Mouse (Mus musculus) heart, postnatal 0 days (tissue): Measurements from ENCODE around the gene Rims1.

Source experiments
- CTCF ChIP-seq: IDR thresholded peaks from 2 replicates; pipeline ENCODE4 v1.5.1; 2016; ENCODE audit warnings: antibody characterized with exemption, control low read depth, low read depth
- EP300 ChIP-seq: IDR thresholded peaks from 2 replicates; pipeline ENCODE4 v1.6.1; 2016; ENCODE audit warnings: antibody characterized with exemption, low read depth

DNA sequence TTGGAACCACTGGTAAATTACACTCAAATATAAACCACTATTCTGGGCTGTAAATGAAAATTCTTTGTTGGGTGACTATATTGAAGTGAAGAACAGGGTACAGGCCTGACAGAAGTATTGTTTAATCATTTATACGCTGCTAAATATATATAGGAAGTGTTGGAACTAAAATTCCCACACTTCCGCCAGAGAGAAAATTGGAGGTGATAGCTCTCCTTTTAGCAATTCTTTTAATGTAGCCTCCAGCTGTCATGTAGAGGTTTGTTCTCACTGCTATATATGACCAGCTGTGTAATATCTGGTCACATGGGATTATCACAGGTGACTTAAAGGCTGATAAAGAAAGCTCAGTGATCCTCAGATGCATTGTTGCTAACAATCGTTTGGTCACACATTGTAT is 144.0 kb downstream of the Rims1 start:
- TF ChIP-seq CTCF (no peak), EP300 (no peak)
